Mouse (Mus musculus) megakaryocyte-erythroid progenitor cell, adult 5 weeks (primary cell): ENCODE data around the gene Cd101. TPM values are rescaled to one million over a fixed set of nuclear protein-coding genes. Genes with fewer than 3 reads are reported as not detected.

ENCODE experiments used
- polyA plus RNA-seq: library from polyadenylated mRNA; stranded (reverse); fragments of >175 nt; gene quantifications from 2 replicates; pipeline ENCODE4 v1.2.3, GENCODE M21; 2012

The Cd101 gene
- 0.16 and 0.34 TPM in 2 replicates for polyA plus RNA-seq

GRCm38 (mm10) chr3:101029339-101029738, at the start of gene Cd101:
Gene Cd101, minus strand, starts transcription at chr3:101029556.

DNA sequence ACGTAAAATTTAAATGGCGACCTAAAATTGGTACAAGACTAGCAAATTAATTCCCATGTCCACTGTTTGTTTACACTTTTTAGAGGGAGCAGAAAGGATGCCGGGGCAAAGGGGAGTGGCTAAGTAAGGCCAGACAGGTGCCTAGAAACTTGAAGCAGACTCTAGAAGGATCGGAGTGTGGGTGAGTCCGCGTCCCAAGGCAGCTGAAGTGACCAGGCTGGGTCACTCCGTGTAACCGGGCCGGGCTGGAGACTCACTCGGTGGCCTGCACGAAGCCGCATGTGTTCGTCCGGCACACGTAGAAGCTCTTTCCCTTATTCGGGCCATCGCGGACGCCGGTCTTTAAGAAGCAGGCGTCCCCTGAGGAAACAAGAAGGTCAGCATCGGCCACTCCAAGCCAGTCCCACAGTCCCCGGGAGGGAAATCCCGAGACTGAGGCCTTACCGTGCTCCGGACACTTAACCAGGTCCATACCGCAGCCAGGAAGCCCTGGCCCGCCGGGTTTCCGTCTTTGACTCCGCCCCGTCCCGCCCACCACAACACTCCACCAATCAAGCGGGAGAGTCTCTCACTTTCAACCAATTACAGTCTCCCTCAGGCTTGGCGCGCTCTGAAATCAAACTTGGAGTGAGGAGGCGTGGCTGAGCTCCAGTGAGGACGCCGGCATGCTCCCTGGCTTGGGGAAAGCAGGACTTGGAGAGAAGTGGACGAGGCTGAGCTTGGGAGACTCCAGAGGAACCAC, 60.0 kb downstream of the Cd101 start, which contains the start of gene Ttf2:
Gene Ttf2 (minus strand): TSS at position 488 of the 742 bp plus-strand sequence.

Other genes starting within 250 kb of the Cd101 start
- gene Vtcn1, start 204.1 kb downstream of the Cd101 start, polyA plus RNA-seq: not detected in 2 replicates
- gene Trim45, start 107.4 kb downstream of the Cd101 start, polyA plus RNA-seq: 3.4 and 5.2 TPM in 2 replicates
- 4.1 and 4.4 TPM in 2 replicates for gene Ttf2, start 59.9 kb downstream of the Cd101 start, polyA plus RNA-seq
- 0.04 TPM in 2 replicates for gene Ptgfrn, start 80.7 kb upstream of the Cd101 start, polyA plus RNA-seq